Mouse (Mus musculus) mesoderm, embryonic 11.5 days (tissue): Measurements from ENCODE around the gene 2310034G01Rik.

Experiments used
- DNase-seq: peaks from one replicate; pipeline ENCODE4 v3.0.0-alpha.2; 2012; ENCODE audit warnings: low read depth, low spot score

Gene 2310034G01Rik

DNA sequence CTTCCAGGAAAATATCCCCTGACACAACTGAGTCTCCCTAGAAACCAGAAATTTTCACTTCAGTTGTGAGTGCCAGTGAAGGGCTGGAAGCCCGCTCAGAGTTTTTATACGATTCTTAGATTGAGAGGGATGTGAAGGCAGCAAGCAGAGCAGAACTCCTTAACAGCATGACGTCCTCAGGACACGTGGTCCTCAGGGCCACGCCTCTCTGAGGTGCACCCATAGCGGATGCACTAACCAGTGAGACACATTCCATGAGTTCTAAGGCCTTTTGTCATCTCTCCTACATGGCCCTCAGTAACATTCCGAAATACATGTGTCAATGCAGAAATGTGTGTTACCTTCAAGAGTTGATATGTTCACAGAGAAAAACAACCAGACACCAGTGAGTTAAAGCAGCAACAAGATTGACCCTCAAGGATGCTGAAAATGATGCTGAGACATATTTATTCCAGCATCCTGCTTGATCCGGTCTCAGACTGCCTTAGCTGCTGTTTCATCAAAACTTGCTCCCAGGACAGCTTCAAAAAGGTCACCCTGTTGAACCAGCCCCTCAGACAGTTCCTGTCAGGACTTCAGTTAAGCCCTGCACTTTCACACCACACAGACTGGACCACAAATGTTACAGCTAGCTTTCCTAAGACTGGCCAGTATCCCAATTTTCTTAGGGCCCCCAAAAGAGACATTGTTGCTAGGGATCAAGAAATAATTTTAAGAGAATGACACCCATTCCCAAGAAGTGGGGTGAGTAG, 49.6 kb downstream of the 2310034G01Rik start:
- DNase-seq = no peak
